Mouse (Mus musculus): ENCODE data around the gene Pitpnm1. TPM values are rescaled to one million over a fixed set of nuclear protein-coding genes. Genes with fewer than 3 reads are reported as not detected.

The Pitpnm1 gene
- total RNA-seq, 2 experiments from 2014 or later = 16.1 to 21.2 TPM

DNA sequence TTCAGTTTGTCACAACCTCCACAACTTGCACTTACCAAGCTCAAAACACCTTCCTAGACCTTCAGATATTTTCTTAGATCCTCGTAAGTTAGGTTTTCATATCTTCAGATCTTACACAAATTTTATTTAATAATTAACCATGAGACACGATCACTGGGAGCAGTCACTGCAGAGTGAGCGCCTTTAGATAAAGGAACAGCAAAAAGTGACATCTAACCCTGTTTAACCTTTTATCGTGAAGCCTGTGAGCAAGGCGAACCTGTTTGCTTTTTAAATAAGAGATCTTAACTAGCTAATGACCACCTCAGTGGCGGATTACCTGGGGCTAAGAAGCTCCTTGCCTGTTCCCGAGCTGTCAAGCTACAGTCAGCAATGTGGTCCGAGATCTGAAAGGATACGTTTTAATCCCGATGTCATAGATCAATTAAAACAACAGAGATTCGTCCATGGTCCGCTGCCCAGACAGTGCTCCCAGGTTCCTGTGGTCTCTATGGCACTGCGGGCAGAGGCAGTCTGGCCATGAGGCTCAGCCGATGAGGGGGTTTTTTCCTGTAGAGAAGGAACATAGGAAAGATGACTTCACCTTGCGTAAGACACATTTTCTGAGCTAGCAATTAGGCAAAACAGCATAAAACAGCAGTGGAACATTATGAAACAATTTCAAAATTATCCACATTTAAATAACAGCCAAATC is 30.9 kb upstream of the Pitpnm1 start:
- no peak for DNase-seq

DNA sequence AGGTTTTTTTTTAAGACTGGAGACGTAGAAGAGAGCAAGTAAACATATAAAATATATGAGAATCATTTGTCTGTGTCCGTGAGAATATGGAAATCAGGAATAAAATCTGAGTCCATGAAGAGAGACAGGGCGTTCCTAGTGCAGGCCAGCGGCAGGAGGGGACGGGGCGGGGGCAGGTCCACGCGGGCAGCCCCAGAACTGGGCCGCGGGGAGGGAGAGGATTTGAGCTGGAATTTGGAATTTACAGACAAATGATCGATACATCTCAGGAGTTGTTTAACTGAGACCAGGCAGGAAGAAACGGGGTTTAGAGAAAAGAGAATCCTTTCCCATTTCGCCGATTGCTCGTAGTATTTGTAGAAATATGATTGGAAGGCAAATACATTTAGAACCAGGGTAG is 29.5 kb upstream of the Pitpnm1 start:
- DNase-seq = no peak

DNA sequence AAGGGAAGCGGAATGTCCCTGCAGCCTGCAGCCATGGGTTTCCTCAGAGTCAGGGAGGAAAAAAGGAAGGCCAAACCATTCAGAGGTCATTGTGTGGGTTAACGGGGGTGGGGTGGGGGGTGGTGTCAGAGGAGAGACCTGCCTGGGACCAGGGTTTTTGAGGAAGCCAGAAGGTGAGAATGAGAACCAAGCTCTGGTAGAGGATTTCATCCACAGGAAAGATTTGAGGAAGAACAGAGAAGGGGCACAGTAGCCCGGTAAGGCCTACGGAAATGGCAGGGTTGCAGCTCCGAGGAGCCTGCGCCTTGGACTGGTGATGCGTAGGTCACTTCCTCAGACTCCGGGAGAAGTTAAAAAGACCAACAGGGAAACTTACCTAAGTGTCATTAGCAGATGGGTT is 29.0 kb upstream of the Pitpnm1 start:
- no peak for DNase-seq

DNA sequence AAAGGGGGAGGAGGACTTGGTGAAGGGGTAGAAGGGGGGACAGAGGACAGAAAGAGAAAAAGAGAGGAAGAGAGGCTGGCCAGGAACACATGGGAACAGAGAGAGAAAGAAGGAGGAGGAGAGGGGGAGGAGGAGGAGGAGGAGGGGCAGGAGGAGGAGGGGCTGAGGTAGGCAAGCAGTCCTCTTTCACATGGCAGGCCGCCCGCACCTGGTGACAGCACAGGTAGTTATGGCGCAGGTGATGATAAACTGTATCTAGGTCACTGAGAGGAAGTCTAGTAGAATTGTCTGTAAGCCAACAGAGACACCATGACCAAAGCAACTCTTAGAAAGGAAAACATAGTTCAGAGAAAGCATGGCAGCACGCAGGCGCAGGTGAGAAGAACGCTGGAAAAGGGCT is 28.4 kb upstream of the Pitpnm1 start:
- no peak for DNase-seq

DNA sequence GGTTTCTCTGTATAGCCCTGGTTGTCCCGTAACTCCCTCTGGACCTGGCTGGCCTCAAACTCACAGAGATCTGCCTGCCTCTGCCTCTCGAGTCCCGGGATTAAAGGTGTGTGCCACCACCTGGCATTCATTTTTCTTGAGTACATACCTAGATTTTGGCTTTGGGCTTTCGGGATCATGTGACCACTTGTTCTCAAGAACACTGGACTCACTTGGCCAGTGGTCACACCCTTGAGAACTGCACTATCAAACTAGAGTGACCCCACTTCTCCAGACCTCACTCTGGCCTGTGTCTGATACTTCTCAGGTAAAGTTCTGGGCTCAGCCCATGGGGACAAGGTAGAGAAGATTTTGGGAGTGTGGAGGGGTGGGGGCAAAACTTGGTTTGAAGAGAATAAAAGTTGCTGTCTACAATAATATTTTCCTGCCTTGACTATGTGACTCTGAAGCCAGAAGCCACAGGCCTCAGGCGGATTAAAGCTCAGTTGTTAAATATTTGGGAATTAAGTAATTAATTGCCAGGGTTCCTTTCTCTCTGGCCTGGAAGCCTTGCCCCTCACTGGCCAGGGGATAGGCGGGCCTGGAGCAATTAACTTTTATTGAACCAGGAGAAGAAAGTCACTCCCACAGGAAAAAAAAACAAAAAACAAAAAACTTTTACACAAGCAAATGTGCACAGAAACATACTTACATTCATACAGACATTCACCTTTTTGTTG is 26.9 kb upstream of the Pitpnm1 start:
- DNase-seq = no peak

DNA sequence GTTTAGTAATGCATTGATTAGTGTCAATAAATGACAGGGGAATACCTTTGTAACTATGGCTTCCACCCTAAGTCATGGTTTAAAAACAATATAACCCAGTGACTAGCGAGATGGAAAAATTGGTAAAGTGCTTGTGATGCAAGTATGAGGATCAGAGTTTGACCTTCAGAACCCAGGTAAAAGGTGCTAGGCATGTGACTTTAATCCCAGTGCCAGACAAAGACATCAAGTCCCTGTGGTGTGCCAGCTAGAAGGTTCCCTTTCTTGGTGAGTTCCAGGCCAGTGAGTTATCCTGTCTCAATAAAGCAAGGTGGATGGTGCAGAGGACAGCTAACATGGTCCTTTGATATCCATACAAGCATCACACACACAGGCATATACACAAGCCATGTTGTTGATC is 24.3 kb upstream of the Pitpnm1 start:
- DNase-seq = no peak

DNA sequence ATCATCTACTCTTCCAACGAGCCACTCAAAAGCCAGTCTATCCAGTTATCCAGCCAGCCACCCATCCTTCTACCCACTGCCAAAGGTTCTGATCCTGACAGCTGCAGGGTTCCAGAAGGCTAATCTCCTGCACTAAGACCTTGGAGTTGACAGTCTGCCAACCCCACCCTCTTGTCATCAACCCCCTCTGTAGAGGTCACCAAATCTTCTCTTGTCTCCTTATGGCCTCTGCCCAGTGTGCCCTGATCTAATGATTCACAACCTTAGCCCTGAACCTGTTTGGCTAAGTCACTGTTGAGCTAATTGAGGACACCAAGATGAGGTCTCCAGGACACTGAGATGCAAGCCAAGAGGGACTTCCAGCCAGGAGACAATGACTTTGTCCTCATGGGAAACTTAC is 20.2 kb upstream of the Pitpnm1 start:
- no peak for DNase-seq

DNA sequence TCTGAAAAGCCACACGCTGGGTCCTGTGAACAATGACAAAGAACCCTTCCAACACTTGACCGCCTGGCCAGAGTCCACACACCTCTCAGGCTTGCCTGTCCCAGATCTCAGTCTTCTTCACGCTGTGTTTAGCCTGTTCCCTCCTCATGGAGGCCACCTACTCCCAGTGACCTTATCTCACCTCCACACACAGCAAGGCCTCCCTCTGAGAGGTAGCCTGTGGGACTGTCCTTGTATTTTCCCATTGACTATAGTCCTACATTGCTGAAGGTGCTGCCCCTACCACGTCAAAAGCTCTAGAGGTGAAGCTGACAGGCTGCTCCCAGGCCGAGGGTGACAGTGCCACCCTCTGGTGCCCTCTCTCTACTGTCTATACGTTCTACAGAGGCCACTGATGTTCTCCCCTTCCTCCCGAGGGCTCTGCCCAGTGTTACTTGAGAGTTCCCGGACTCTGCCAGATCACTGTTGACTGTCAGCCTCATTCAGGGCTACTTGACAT is 19.2 kb upstream of the Pitpnm1 start:
- no peak for DNase-seq

DNA sequence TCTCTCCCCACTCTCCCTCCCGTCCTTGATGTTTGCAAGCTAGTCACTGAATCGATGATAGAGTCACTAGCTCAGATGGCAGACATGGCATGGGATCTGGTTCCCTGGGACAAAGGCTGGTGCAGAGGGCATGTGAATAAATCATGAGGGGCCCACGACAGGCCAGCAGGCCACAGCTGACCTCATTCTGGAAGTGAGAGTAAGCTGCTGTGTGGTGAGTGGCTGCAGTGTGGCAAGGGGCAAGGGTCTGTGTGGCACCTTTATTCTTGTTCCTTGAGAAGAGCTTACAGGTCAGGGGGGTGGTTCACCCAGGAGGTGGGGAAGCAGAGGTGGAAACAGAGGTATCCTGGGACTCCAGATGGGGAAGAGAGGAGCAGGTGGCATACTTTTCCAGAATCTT is 18.4 kb upstream of the Pitpnm1 start, which contains the start of gene Cabp2:
Gene Cabp2, plus strand, starts transcription at position 185 of the 400 bp plus-strand sequence.
- no peak for DNase-seq

DNA sequence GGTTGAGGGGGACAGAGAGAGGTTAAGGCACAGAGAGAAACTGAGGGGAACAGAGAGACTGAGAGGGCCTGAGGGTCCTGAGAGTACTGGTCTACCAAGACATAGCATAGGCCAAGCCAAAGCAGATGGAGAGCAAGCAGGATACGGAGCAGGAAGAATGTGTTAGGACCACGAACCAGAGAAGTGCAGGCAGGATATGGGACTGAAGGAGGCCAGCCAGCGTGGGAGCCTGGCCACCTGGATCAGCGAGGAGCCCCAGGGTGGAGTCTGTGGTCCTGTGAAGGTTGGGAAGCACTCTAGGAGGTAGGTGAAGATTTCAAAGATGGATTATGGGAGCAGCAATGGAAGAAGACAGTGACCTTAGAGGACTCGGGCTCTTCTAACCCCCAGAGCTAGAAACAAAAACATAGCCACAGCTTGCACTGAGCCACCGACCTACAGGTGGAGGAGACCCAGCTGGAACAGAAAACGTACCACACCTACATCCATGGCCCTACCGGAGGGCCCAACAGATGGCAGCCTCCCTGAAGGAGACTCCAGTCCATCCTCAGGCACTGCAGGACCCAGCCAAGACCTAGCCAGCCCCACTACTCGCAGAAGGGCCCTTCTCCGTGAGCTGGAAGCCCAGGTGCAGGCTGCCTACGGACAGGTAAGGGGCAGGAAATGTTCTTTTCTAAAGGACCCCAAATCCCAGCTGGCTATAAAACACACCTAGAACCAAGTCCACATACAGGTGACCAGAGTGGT is 17.4 kb upstream of the Pitpnm1 start:
- no peak for DNase-seq

DNA sequence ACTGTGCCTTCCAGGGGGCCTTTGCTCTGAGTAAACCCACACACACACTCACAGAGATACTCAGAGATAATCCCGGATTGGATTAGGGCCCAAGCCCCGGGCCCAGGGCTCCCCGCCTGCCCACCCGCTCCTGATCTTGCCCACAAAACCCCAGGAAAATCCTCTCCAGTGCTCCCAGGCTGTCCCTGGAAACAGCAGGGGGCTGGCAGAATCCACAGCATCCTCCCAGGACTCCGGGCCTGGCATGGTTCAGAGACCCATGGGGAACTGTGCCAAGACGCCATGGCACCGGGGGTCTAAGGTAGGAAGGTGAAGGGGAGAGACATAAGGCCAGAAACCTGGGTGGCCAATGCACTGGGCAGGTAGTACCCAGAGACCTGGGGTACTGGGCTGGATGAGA is 16.5 kb upstream of the Pitpnm1 start:
- no peak for DNase-seq

DNA sequence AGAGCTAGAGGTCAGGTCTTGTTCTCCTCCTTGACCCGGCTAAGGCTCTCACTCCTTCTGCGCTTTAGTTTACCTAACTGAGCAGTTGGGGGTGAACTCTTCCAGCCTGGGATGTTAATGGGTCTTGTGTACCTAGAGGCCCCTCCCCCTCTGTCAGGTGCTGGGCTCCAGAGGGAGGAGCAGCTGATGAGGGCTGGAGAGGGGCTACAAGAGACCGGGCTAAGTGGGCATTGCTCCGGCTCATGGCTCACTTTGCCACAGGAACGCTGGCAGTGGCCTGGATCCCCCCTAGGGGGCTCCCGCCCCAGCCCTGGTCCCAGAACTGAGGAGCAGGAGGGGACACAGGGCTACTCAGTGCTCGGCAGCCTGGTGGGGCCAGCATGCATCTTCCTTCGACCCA is 16.0 kb upstream of the Pitpnm1 start:
- DNase-seq = no peak

DNA sequence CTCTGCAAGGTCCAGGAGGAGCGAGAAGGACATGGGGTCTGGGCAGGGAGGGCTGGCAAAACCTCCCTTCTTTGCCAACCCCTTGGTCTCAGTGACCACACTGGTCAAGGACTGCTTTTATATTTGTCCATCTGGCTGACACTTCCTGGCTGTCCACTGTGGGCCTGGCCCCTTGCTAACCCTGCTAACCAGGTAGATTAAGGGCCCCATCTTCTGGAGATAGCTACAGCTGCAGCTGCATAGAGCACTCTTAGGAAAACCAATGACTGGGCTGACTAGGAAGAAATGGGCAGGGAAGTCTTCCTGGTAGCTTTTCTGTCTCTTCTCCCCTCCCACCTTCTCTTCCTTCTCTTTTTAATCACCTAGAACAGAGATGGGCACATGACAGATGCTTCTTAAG is 14.8 kb upstream of the Pitpnm1 start:
- DNase-seq = no peak

DNA sequence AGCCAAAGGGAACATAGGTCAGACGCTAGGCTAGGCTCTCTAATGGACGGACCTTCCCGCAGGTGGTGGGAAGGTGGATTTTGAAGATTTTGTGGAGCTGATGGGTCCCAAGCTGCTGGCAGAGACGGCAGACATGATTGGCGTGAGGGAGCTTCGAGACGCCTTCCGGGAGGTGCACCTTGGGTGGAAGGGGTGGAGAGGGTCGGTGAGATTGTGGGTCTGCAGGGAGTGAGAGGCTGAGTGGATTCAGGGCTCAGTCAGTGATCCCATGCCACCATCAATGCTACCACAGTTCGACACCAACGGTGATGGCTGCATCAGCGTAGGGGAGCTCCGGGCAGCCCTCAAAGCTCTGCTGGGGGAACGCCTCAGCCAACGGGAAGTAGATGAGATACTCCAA is 13.6 kb upstream of the Pitpnm1 start:
- no peak for DNase-seq

DNA sequence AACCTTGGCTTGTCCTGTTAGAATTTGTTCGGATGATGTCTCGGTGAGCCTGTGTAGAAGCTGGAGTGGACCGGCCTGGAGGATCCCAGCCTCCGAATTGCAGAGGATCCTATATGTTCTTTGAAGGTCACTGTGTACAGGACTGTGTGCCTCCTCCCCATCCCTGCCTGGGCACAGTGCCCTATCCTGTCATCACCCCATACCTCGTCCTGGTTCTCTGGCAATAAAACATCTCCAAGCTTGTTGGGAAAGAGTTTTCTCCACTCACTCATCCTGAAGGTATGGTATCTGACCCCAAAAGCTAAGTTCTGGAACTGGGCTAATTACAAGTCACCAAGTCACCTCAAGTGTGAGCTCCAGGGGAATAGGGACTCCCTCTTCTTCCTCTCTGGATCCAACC is 12.7 kb upstream of the Pitpnm1 start:
- peak in 1 of 2 experiments; percentile 28 for DNase-seq

DNA sequence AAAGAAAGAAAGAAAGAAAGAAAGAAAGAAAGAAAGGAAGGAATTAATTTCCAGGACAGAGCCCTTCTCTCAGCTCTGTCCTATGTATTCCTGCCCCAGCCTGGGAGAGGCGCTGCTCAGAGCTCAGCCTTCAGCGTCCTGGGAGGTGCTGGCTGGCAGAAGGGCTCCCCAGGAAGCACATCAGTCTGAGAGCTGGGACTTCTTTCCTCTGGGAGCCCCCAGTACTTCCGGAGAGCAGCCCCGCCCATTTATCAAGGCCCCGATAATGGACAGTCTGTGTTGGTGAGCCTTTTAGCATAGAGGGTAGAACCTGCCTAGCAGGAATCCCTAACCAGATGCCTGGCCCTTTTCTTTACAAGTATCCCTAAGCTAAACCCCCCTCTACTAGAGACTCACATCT is 11.7 kb upstream of the Pitpnm1 start:
- DNase-seq = no peak

DNA sequence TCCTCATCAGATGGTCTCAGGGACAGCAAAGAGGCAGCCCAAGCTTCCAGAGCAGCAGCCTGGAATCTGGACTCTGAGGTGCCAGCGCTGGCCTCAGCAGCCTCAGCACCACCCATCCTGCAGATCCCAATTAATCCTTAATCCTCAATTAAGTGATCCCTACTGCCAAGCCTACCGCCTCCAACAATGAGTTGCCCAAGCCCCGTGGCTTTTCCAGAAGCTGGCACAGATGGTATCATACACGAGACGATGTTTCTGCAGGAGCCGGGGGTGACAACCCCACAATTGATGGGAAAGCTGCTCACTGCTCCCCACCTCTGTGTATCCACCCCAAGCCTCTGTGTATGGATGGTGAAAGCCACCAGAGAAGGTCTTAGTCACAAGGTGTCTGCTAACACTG is 10.7 kb upstream of the Pitpnm1 start:
- no peak for DNase-seq

DNA sequence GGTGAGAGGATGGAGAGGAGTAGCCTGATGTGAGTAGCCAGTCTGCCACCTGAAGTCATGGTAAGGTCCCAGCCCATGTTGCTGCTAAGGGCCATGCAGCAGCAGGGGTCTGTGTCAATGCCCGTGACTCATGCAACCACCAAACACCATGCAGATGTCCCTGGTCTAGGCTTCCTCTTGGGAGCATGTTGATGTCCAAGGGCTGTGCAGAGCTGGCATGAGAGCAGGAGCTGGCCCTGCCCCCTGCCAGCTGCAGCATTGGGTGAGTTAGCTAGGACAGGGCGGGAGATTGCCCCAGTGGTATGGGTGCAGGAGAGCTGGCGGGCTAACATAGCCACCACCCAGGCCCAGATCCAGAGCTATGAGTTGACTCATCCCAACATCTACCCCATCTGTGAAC is 9.4 kb upstream of the Pitpnm1 start:
- DNase-seq = no peak

DNA sequence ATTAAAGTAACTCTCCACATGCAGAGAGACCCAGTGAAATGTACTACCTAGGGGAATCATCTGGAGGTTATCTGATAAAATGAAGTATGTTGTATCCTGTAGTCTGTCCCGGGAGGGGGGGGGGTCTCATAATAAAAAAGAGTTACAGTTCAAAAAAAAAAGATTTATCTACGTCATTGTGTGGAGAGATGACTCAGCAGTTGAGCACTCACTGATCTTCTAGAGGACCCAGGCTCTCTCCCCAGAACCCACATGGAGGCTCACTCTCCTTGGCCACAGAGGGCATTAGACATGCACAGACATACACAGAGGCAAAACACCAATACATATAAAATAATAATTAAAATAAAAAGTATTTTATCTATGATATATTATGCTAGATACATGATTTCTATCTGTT is 8.4 kb upstream of the Pitpnm1 start:
- no peak for DNase-seq

DNA sequence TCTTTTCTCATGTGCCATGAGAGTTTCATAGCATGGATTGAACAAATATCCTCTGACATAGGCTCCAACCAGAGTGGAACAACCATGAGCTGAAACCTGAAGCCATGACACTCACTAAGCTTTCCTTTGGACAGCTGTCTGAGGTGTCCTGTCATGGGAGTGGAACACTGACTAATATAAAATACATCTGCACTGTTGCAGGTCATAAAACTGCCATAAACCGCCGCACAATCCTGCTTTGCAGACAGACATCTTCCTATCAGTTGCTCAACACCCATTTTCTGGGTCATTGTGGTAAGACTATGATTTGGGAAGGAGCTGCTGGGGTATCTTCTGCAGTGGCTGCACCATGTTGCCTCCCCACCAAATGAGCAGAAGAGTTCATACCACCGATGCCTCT is 7.0 kb upstream of the Pitpnm1 start:
- DNase-seq = no peak

DNA sequence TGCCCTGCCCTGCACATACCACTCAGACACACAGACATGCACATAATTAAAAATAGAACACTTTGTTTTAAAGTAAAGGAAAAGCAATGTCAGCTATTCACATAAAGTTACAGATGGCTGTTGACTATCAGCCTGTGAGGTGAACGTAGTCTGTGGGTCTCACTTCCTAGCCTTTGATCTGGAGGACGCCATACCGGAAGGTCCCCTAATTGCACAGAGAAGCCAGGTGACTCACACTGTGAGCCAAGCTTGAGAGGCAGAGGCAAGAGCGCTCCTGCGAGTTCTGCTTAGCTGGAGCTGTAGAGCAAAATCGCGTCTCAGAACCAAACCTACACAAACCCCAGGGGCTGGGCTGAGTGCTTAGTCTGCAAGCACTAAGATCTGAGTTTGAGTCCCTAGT is 6.0 kb upstream of the Pitpnm1 start:
- no peak for DNase-seq

DNA sequence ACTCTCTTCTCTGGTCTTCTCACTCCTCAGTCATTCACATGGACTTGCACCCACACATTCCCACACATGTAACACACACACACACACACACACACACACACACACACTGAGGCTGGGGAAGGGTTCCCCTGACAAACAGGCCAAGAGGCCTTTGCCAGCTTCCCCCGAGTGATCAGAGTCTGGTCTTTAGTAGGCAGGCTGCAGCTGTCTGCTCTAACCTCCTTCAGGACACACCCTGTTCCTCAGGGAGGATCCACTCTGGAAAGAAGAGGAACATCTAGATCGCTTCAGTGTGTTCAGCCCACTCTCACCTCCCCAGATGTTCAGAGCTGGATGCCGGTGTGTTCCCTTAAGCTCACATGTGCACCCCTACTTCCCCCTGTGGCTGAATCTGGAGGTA is 5.5 kb upstream of the Pitpnm1 start:
- no peak for DNase-seq

DNA sequence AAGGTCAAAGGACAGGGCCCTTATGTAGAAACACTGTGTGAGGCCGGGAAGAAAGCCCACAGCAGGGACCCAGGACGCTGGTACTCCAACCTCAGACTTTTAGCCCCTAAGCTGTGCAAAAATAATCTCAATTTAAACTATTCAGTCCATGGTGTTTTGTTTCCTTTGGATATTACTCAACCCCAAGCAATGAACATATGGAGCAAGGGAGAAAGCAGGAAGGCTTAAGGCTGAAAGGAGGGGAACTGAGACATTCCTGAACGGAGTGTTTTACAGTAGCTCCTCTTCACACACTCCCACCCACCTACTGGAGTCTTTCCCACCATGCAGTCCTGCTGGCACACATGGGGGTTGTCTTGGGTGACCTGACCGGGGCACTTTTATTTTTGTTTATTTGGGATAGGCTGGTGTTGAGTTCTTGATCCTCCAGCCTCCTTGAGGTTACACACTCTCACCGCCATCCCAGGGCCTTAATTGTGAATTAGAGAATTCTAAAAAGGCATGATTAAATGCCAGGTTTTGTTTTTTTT is 5.0 kb upstream of the Pitpnm1 start:
- DNase-seq = no peak
